Mouse (Mus musculus): ENCODE measurements around the gene Gm20721.
A peak's percentile ranks its signal among the peaks of the same experiment; 100 is the strongest.
"Not testable (repeated sequence)": the region's sequence is repeated elsewhere in the genome, so short reads cannot be mapped to it uniquely, and the experiment has no call there.

The Gm20721 gene

GRCm38 (mm10) chr2:174329663-174330615 lies 16.6 kb downstream of the Gm20721 start:
- DNase-seq (ENCODE audit: low spot score) = peak; percentile 91

DNA sequence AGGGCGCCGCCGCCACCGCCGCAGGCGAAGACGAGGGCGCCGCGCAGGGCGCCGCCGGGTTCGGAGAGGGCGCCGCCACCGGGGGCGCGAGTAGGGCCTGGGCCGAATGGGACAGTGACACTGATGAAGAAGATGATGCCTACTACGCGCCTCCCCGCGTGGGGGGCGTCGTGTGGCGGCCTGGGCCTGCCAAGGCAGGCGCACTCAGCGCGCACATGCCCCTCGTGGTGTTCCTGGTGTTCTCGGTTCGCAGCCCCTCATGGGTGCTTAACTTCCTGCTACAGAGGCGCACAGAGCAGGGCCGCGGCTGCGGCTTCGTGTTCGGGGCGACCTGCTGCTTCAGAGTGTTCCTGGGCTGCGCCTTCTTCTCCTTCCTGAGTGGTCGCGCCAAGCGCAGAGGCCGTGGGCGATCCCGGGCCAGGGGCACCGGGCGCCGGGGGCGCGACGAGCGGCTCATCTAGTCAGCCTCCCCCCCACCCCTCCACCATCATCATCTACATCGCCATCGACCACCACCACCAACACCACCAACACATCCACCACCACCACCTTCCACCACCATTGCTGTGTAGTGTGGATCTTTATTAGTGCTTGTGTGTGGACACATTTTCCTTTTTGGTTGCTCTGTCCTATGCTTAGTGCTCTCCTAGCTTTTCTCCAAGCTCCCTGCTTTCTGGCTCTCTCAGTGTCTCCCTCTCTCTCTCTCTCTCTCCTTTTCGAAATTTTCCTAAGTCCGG lies 17.4 kb downstream of the Gm20721 start:
- DNase-seq (ENCODE audit: low spot score) = no peak

- no peak for DNase-seq (ENCODE audit: low spot score)
Measured at GRCm38 (mm10) chr2:174328358-174328905, 18.1 kb downstream of the Gm20721 start.

GRCm38 (mm10) chr2:174327295-174327981 lies 19.1 kb downstream of the Gm20721 start:
- peak; percentile 77 for DNase-seq (ENCODE audit: low spot score)

GRCm38 (mm10) chr2:174326481-174326880 lies 20.0 kb downstream of the Gm20721 start:
- no peak for DNase-seq (ENCODE audit: low spot score)

DNA sequence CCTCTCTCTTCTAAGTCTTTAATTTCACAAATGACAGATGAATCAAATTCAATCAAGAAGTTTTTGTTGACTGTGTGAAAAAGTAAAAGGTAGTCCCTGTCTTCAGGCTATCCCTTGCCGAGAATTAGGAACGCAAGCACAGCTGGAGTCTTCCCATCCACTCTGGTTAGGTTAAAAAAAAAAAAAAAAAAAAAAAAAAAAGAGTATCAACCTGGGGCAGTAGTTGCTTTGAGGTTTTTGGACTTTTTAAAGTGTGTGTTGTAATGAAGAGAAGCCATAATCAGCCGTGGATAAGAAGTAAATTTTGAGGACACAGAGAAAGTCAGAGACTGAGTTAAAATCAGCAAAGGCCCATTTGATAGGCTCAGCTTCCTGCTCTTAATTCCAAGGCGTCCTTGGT lies 20.5 kb downstream of the Gm20721 start:
- DNase-seq (ENCODE audit: low spot score) = no peak

- no peak for DNase-seq (ENCODE audit: low spot score)
Measured at GRCm38 (mm10) chr2:174316661-174317060, 29.9 kb downstream of the Gm20721 start.

GRCm38 (mm10) chr2:174315445-174315844 lies 31.1 kb downstream of the Gm20721 start:
- not testable (repeated sequence) for DNase-seq (ENCODE audit: low spot score)

DNA sequence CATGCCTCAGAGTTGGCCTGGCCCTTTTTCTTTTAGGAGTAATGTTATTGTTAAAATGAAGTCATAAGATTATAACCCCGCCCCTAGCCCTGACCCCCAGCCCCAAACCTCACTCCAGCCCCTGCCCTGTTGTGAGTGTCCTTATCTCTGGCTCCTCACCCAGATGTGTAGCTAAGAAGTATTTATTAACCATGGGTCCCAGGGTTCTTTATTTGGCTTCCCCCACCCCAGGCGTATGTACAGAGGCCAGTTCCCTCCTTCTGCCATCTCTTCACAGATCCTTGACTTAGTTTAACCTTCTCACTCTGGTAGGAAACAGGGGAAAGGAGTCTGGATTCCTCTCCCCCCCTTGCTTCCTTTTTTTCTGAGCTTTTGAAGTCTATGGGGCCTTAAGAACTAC lies 33.9 kb downstream of the Gm20721 start:
- DNase-seq (ENCODE audit: low spot score) = no peak

GRCm38 (mm10) chr2:174312118-174312647 lies 34.3 kb downstream of the Gm20721 start:
- peak; percentile 84 for DNase-seq (ENCODE audit: low spot score)

DNA sequence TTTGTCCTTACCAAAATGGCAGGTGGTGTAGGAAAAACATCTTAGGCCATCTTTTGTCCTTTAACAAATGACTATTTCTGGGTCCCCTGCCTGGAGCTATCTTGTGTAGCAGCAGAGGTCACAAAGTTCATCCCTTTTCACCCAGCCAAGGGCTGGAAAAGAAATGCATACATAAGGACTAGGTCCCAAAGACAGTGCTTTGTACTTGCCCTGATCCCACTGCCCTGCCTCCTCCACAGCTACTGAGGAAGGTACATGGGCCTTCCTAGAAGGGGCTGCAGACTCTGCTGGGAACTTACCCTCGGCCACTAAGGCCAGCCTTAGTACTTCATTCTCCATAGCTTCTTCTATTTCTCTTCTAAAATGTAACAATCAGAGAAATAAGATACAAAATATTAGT lies 34.9 kb downstream of the Gm20721 start:
- no peak for DNase-seq (ENCODE audit: low spot score)

- peak; percentile 90 for DNase-seq (ENCODE audit: low spot score)
Measured at GRCm38 (mm10) chr2:174310913-174311514, 35.5 kb downstream of the Gm20721 start.

- no peak for DNase-seq (ENCODE audit: low spot score)
Measured at GRCm38 (mm10) chr2:174307903-174308302, 38.6 kb downstream of the Gm20721 start.

- DNase-seq (ENCODE audit: low spot score) = peak; percentile 90
Measured at GRCm38 (mm10) chr2:174305646-174306045, 40.9 kb downstream of the Gm20721 start.

DNA sequence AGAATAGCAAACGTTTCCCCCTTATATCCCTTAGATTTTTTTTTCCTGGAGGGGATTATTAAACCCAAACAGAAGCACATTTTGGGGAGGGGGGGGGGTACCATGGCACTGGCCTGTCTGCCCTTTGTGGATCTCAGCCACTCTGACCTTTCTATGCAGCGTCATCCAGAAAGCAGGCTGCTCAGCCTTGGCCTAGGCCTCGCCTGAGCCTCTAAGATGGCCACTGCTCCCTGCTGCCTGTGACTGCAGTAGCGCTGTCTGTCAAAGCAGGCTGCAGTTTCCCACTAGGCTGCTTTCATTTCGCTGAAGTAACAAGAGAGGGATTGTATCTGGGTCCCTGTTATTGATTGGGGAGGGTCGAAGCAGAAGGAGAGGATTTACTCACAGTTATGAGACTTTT lies 44.0 kb downstream of the Gm20721 start:
- DNase-seq (ENCODE audit: low spot score) = no peak

DNA sequence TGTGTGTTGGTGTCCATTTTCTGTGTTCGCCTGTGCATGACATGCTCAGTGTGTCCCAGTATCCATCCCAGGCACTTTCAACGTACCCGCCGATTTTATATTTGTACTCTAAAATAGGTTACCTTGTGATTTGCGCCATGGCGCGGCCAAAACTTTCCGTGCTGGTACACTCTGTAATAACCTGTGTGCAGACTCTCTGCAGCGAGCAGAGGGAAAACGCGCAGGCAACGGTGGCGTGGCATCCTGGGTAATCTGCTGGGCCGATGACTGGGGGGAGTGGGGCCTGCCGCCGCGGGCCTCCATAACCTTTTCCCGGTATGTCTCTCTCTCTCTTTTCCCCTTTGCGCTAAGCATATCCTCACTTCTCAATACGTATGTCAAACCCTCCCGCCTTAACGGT lies 45.8 kb downstream of the Gm20721 start:
- DNase-seq (ENCODE audit: low spot score) = no peak

GRCm38 (mm10) chr2:174300186-174300585 lies 46.3 kb downstream of the Gm20721 start:
- no peak for DNase-seq (ENCODE audit: low spot score)

GRCm38 (mm10) chr2:174299771-174300160 lies 46.7 kb downstream of the Gm20721 start:
- no peak for DNase-seq (ENCODE audit: low spot score)

DNA sequence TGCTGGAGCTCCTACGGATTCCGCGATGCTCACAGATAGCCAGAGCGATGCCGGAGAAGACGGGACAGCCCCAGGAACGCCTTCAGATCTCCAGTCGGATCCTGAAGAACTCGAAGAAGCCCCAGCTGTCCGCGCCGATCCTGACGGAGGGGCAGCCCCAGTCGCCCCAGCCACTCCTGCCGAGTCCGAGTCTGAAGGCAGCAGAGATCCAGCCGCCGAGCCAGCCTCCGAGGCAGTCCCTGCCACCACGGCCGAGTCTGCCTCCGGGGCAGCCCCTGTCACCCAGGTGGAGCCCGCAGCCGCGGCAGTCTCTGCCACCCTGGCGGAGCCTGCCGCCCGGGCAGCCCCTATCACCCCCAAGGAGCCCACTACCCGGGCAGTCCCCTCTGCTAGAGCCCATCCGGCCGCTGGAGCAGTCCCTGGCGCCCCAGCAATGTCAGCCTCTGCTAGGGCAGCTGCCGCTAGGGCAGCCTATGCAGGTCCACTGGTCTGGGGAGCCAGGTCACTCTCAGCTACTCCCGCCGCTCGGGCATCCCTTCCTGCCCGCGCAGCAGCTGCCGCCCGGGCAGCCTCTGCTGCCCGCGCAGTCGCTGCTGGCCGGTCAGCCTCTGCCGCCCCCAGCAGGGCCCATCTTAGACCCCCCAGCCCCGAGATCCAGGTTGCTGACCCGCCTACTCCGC lies 47.3 kb downstream of the Gm20721 start:
- DNase-seq (ENCODE audit: low spot score) = no peak

- no peak for DNase-seq (ENCODE audit: low spot score)
Measured at GRCm38 (mm10) chr2:174298471-174298870, 48.0 kb downstream of the Gm20721 start.

DNA sequence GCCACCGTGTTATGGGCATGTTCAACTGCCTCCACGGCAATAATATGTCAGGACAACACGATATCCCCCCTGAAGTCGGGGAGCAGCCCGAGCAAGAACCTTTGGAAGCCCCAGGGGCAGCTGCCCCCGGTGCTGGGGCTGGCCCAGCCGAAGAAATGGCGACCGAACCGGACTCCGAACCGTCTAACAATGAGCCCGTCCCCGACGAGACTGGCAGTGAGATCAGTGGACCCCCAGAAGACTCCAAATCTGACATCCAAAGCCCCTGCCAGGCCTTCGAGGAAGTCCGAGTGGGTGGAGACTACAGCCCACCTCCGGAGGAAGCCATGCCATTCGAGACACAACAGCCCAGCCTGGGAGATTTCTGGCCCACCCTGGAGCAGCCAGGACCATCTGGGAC lies 48.7 kb downstream of the Gm20721 start:
- no peak for DNase-seq (ENCODE audit: low spot score)

Data from embryo, embryonic 10.5 days (tissue).